In genomic region chr9:61380258-61381062, GRCm38 (mm10) we compare ENCODE assay signal across 9 mouse cellular contexts. TPM values are rescaled to one million over a fixed set of nuclear protein-coding genes. Genes with fewer than 3 reads are reported as not detected.
DNase-seq lines count a peak whose midpoint lies in the region.
"Had no signal": no experiment of that assay in that cellular context is flagged by ENCODE, and none has a peak within 500 bp of the region (broad histone marks: within the 10 kb centered on the region; RNA-seq: fewer than 3 reads in every experiment).

No protein-coding gene starts in this region.

- intact Hi-C loops in heart, postnatal 10 days (cut with DNase I), result no loop called here
- intact Hi-C loops in left cerebral cortex, postnatal 14 days (cut with DNase I), result no loop called here

- DNase-seq in 416B (ENCODE audit: low read depth), result peak; percentile 88
- DNase-seq in Muller cell, postnatal 12 days (ENCODE audit: inconsistent ontology term), result peak; percentile 41
- DNase-seq in heart, postnatal 10 days, result peak; percentile 58 to 59
- peak; percentile 57 for DNase-seq in mesoderm, embryonic 11.5 days (ENCODE audit: low read depth, low spot score)
- no peak for DNase-seq in B cell, adult 2 months
- DNase-seq in layer of hippocampus, postnatal 14 days (ENCODE audit: low spot score in 2 of 2), result no peak
- no peak for DNase-seq in left cerebral cortex, postnatal 14 days (ENCODE audit: low spot score in 2 of 2)
- no peak for DNase-seq in adrenal gland, postnatal 25 days
- DNase-seq: liver, embryonic 13.5 days had no signal

RNA-seq across cellular contexts. Expression of gene Tle3, which starts 8.3 kb away (rescaled TPM):
- 10 to 100 TPM; 26.9 to 27.4 TPM for total RNA-seq in heart, postnatal 10 days (2021)
- 10 to 100 TPM; 73.5 to 77.2 TPM for total RNA-seq in layer of hippocampus, postnatal 14 days (2021)
- 10 to 100 TPM; 81.7 to 98.0 TPM for total RNA-seq in left cerebral cortex, postnatal 14 days (2021)
- total RNA-seq in adrenal gland, postnatal 25 days (2021), result 137 and 157 TPM in 2 replicates

Comparison
In these comparisons a context has a peak if more than half of its experiments do, and no peak if none do; other contexts are left out.
1. DNase-seq: peak in 416B (single experiment), Muller cell, postnatal 12 days (single experiment), heart, postnatal 10 days (2 of 2) and mesoderm, embryonic 11.5 days (single experiment); none in B cell, adult 2 months (0 of 2), layer of hippocampus, postnatal 14 days (0 of 2), left cerebral cortex, postnatal 14 days (0 of 2) and adrenal gland, postnatal 25 days (single experiment).